Mouse (Mus musculus) c-Kit-positive CD71-positive TER-119-negative erythroid progenitor cells, embryonic 14.5 days (primary cell): Measurements from ENCODE around the gene Sept9.

Experiments used
- DNase-seq: peaks from one replicate; pipeline ENCODE4 v3.0.0-alpha.2; 2013; ENCODE audit warnings: low read depth

The Sept9 gene

GRCm38 (mm10) chr11:117176304-117176703 is 23.2 kb upstream of the Sept9 start:
- DNase-seq, result no peak

GRCm38 (mm10) chr11:117176900-117177299 is 22.6 kb upstream of the Sept9 start:
- DNase-seq, result no peak

- DNase-seq, result peak; percentile 65
Measured at GRCm38 (mm10) chr11:117177303-117177979, 22.0 kb upstream of the Sept9 start.

- DNase-seq, result no peak
Measured at GRCm38 (mm10) chr11:117179902-117180301, 19.6 kb upstream of the Sept9 start.

GRCm38 (mm10) chr11:117182808-117183207 is 16.7 kb upstream of the Sept9 start:
- DNase-seq, result no peak

- DNase-seq, result no peak
Measured at GRCm38 (mm10) chr11:117183299-117183698, 16.2 kb upstream of the Sept9 start.

GRCm38 (mm10) chr11:117183841-117184240 is 15.6 kb upstream of the Sept9 start:
- DNase-seq, result no peak

- DNase-seq, result no peak
Measured at GRCm38 (mm10) chr11:117185076-117185933, 14.2 kb upstream of the Sept9 start.

GRCm38 (mm10) chr11:117191524-117191923 is 7.9 kb upstream of the Sept9 start:
- DNase-seq, result no peak

- no peak for DNase-seq
Measured at GRCm38 (mm10) chr11:117194475-117194937, 5.0 kb upstream of the Sept9 start.

- DNase-seq, result no peak
Measured at GRCm38 (mm10) chr11:117195616-117196015, 3.8 kb upstream of the Sept9 start.

- DNase-seq, result no peak
Measured at GRCm38 (mm10) chr11:117196681-117197080, 2.8 kb upstream of the Sept9 start.

GRCm38 (mm10) chr11:117198122-117198521 is 1.3 kb upstream of the Sept9 start:
- no peak for DNase-seq

- DNase-seq, result no peak
Measured at GRCm38 (mm10) chr11:117201846-117202245, 2.4 kb downstream of the Sept9 start.

GRCm38 (mm10) chr11:117204606-117205005 is 5.1 kb downstream of the Sept9 start:
- no peak for DNase-seq

GRCm38 (mm10) chr11:117205042-117205441 is 5.6 kb downstream of the Sept9 start:
- DNase-seq, result no peak

GRCm38 (mm10) chr11:117205447-117205846 is 6.0 kb downstream of the Sept9 start:
- no peak for DNase-seq

GRCm38 (mm10) chr11:117207436-117207835 is 8.0 kb downstream of the Sept9 start:
- no peak for DNase-seq

- DNase-seq, result no peak
Measured at GRCm38 (mm10) chr11:117208151-117208673, 8.8 kb downstream of the Sept9 start.

GRCm38 (mm10) chr11:117216713-117217112 is 17.3 kb downstream of the Sept9 start:
- DNase-seq, result no peak

GRCm38 (mm10) chr11:117218070-117218469 is 18.6 kb downstream of the Sept9 start:
- DNase-seq, result no peak

- no peak for DNase-seq
Measured at GRCm38 (mm10) chr11:117218498-117218897, 19.0 kb downstream of the Sept9 start.

GRCm38 (mm10) chr11:117220777-117221176 is 21.3 kb downstream of the Sept9 start:
- no peak for DNase-seq
